Mouse (Mus musculus) thymus, postnatal 36 days (tissue): ENCODE data around the gene Il4i1.

ENCODE experiments used
- DNase-seq, 2 experiments: peaks; one replicate each; pipeline ENCODE4 v3.0.0; 2022; ENCODE audit warnings: mixed read lengths in 2 of 2

Il4i1 gene

GRCm38 (mm10) chr7:44850146-44850545 is 34.0 kb downstream of the Il4i1 start:
- DNase-seq, result peak; percentile 75 to 83

GRCm38 (mm10) chr7:44850789-44851624 is 34.8 kb downstream of the Il4i1 start:
- no peak for DNase-seq

GRCm38 (mm10) chr7:44851625-44852234 is 35.5 kb downstream of the Il4i1 start:
- DNase-seq, result no peak

- DNase-seq, result no peak
Measured at GRCm38 (mm10) chr7:44852259-44853027, 36.3 kb downstream of the Il4i1 start.

- DNase-seq, result no peak
Measured at GRCm38 (mm10) chr7:44853065-44853464, 36.9 kb downstream of the Il4i1 start.

GRCm38 (mm10) chr7:44853596-44854355 is 37.6 kb downstream of the Il4i1 start:
- no peak for DNase-seq

GRCm38 (mm10) chr7:44854356-44855031 is 38.3 kb downstream of the Il4i1 start:
- DNase-seq, result peak; percentile 83 to 84

- DNase-seq, result peak in 1 of 2 experiments; percentile 56
Measured at GRCm38 (mm10) chr7:44855036-44855435, 38.8 kb downstream of the Il4i1 start.

- peak in 1 of 2 experiments; percentile 63 for DNase-seq
Measured at GRCm38 (mm10) chr7:44856265-44856916, 40.2 kb downstream of the Il4i1 start.

- DNase-seq, result peak; percentile 82 to 85
Measured at GRCm38 (mm10) chr7:44857042-44857552, 40.9 kb downstream of the Il4i1 start, which contains the start of gene Pnkp. TSS of gene Pnkp (plus strand) at chr7:44857139.

GRCm38 (mm10) chr7:44857905-44858304 is 41.7 kb downstream of the Il4i1 start:
- peak in 1 of 2 experiments; percentile 40 for DNase-seq

GRCm38 (mm10) chr7:44859896-44860295 is 43.7 kb downstream of the Il4i1 start:
- DNase-seq, result no peak

- peak; percentile 62 to 67 for DNase-seq
Measured at GRCm38 (mm10) chr7:44860576-44861428, 44.6 kb downstream of the Il4i1 start.

GRCm38 (mm10) chr7:44861429-44861816 is 45.2 kb downstream of the Il4i1 start:
- no peak for DNase-seq

GRCm38 (mm10) chr7:44862434-44862833 is 46.2 kb downstream of the Il4i1 start:
- DNase-seq, result no peak

- no peak for DNase-seq
Measured at GRCm38 (mm10) chr7:44863210-44863609, 47.0 kb downstream of the Il4i1 start.

GRCm38 (mm10) chr7:44863982-44864494 is 47.9 kb downstream of the Il4i1 start:
- no peak for DNase-seq

GRCm38 (mm10) chr7:44864595-44865542 is 48.7 kb downstream of the Il4i1 start:
- no peak for DNase-seq
